Mouse (Mus musculus) hindbrain, embryonic 15.5 days (tissue): Measurements from ENCODE around the gene Ppp3ca. TPM values are rescaled to one million over a fixed set of nuclear protein-coding genes. Genes with fewer than 3 reads are reported as not detected.

ENCODE experiments used
- ATAC-seq: fragments of 200-750 bp; cut with Nextera tagmentation; 2 replicates; pipeline ENCODE4 v1.8.0; 2017; ENCODE audit warnings: low read depth, moderate number of reproducible peaks, moderate TSS enrichment; ENCODE audit not compliant: low FRiP score
- H3K27ac ChIP-seq: fragments of 300-500 bp; sonication (generic); replicated peaks from 2 replicates; pipeline ENCODE4 v1.5.1; 2015; ENCODE audit warnings: mild to moderate bottlenecking, inconsistent platforms
- H3K27me3 ChIP-seq: fragments of 300-500 bp; sonication (generic); 2 replicates; pipeline ENCODE4 v1.6.1; 2015; ENCODE audit warnings: control low read depth, inconsistent platforms
- H3K36me3 ChIP-seq: fragments of 300-500 bp; sonication (generic); 2 replicates; pipeline ENCODE4 v1.6.1; 2015; ENCODE audit warnings: control low read depth, inconsistent platforms
- H3K4me1 ChIP-seq: fragments of 300-500 bp; sonication (generic); replicated peaks from 2 replicates; pipeline ENCODE4 v1.6.1; 2015; ENCODE audit warnings: control low read depth, inconsistent platforms
- H3K4me2 ChIP-seq: fragments of 300-500 bp; sonication (generic); 2 replicates; pipeline ENCODE4 v1.6.1; 2015; ENCODE audit warnings: moderate library complexity, mild to moderate bottlenecking, inconsistent platforms
- H3K4me3 ChIP-seq: fragments of 300-500 bp; sonication (generic); 2 replicates; pipeline ENCODE4 v1.5.1; 2015; ENCODE audit warnings: mild to moderate bottlenecking, inconsistent platforms
- H3K9ac ChIP-seq: fragments of 300-500 bp; sonication (generic); 2 replicates; pipeline ENCODE4 v1.6.1; 2015; ENCODE audit warnings: inconsistent platforms
- H3K9me3 ChIP-seq: fragments of 300-500 bp; sonication (generic); 2 replicates; pipeline ENCODE4 v1.6.1; 2016; ENCODE audit warnings: control low read depth, inconsistent platforms
- WGBS: fragments of 180-500 bp; shearing (Covaris S2); methylation state at CpG from one replicate; pipeline ENCODE4 v1.1.7; 2015; 5-methylcytosine and 5-hydroxymethylcytosine counted together
- polyA plus RNA-seq: library from polyadenylated mRNA; unstranded; fragments of >200 nt; fragmentation: Nextera tagmentation; extraction: Ambion mirVana; gene quantifications from 2 replicates; pipeline ENCODE4 v1.2.1, GENCODE M21; 2015

Gene Ppp3ca
- 157 and 180 TPM in 2 replicates for polyA plus RNA-seq

- 0% methylated on average over 38 of the region's 43 CpGs for whole genome bisulfite sequencing
- peak within 1 kb of the TSS; percentile 60 for H3K4me3 ChIP-seq
- peak within 1 kb of the TSS; percentile 63 for H3K9ac ChIP-seq
- H3K4me1 ChIP-seq, result peaks cover 33% of the 10 kb centered on the region
- H3K27ac ChIP-seq, result peak within 1 kb of the TSS; percentile 99
- no peaks in the 10 kb centered on the region for H3K36me3 ChIP-seq
- peak within 1 kb of the TSS; percentile 65 for H3K4me2 ChIP-seq
- ATAC-seq, result no peak
- no peaks in the 10 kb centered on the region for H3K27me3 ChIP-seq
- H3K9me3 ChIP-seq, result no peaks in the 10 kb centered on the region
Measured at GRCm38 (mm10) chr3:136670110-136670359, at the start of gene Ppp3ca. Gene Ppp3ca (plus strand): TSS chr3:136670124.

- WGBS, result 81% methylated on average over 5 of the region's 5 CpGs
- ATAC-seq, result no peak
- H3K27ac ChIP-seq, result no peak overlapping the region
Measured at GRCm38 (mm10) chr3:136640544-136641230, 29.2 kb upstream of the Ppp3ca start.

GRCm38 (mm10) chr3:136650966-136651365 lies 19.0 kb upstream of the Ppp3ca start:
- 61% methylated on average over 4 of the region's 4 CpGs for WGBS
- Histone ChIP-seq H3K4me3 (no peak overlapping the region), H3K4me1 (no peaks in the 10 kb centered on the region), H3K9me3 (no peaks in the 10 kb centered on the region), H3K4me2 (no peak overlapping the region), H3K27ac (no peak overlapping the region), H3K9ac (no peak overlapping the region), H3K36me3 (no peaks in the 10 kb centered on the region), H3K27me3 (no peaks in the 10 kb centered on the region)
- no peak for ATAC-seq

More at GRCm38 (mm10) chr3:136640544-136641230, 29.2 kb upstream of the Ppp3ca start:
- Histone ChIP-seq H3K4me3 (no peak overlapping the region), H3K4me1 (no peaks in the 10 kb centered on the region), H3K27me3 (no peaks in the 10 kb centered on the region), H3K36me3 (no peaks in the 10 kb centered on the region), H3K9ac (no peak overlapping the region), H3K9me3 (no peaks in the 10 kb centered on the region), H3K4me2 (no peak overlapping the region)

GRCm38 (mm10) chr3:136651496-136651895 lies 18.4 kb upstream of the Ppp3ca start:
- WGBS, result 12% methylated on average over 6 of the region's 6 CpGs

GRCm38 (mm10) chr3:136656460-136657035 lies 13.4 kb upstream of the Ppp3ca start:
- no peaks in the 10 kb centered on the region for H3K36me3 ChIP-seq
- no peak for ATAC-seq
- H3K9me3 ChIP-seq, result no peaks in the 10 kb centered on the region
- no peaks in the 10 kb centered on the region for H3K4me1 ChIP-seq
- no peak overlapping the region for H3K27ac ChIP-seq
- H3K4me2 ChIP-seq, result no peak overlapping the region
- no peak overlapping the region for H3K9ac ChIP-seq
- no peak overlapping the region for H3K4me3 ChIP-seq
- 90% methylated on average over 3 of the region's 3 CpGs for WGBS
- no peaks in the 10 kb centered on the region for H3K27me3 ChIP-seq

More at GRCm38 (mm10) chr3:136651496-136651895, 18.4 kb upstream of the Ppp3ca start:
- H3K36me3 ChIP-seq, result no peaks in the 10 kb centered on the region
- no peaks in the 10 kb centered on the region for H3K4me1 ChIP-seq
- H3K9me3 ChIP-seq, result no peaks in the 10 kb centered on the region
- no peak overlapping the region for H3K4me2 ChIP-seq
- no peak overlapping the region for H3K27ac ChIP-seq
- no peak for ATAC-seq
- no peaks in the 10 kb centered on the region for H3K27me3 ChIP-seq
- H3K9ac ChIP-seq, result no peak overlapping the region
- no peak overlapping the region for H3K4me3 ChIP-seq

GRCm38 (mm10) chr3:136658681-136659080 lies 11.2 kb upstream of the Ppp3ca start:
- Histone ChIP-seq H3K27ac (no peak overlapping the region), H3K36me3 (no peaks in the 10 kb centered on the region), H3K27me3 (no peaks in the 10 kb centered on the region), H3K9me3 (0 out of 2 replicates have a peak, but pooled peaks cover under 1% of the 10 kb centered on the region), H3K4me3 (no peak overlapping the region), H3K9ac (no peak overlapping the region), H3K4me2 (no peak overlapping the region), H3K4me1 (no peaks in the 10 kb centered on the region)
- no peak for ATAC-seq
- WGBS, result 95% methylated on average over 2 of the region's 2 CpGs

- H3K9ac ChIP-seq, result no peak overlapping the region
- peaks cover 10% of the 10 kb centered on the region; the same call in 1 of the 2 replicates for H3K4me1 ChIP-seq
- 78% methylated on average over 1 of the region's 1 CpGs for WGBS
- no peaks in the 10 kb centered on the region for H3K27me3 ChIP-seq
- no peak overlapping the region for H3K4me3 ChIP-seq
- H3K27ac ChIP-seq, result no peak overlapping the region
- H3K9me3 ChIP-seq, result 0 out of 2 replicates have a peak, but pooled peaks cover 4% of the 10 kb centered on the region
- ATAC-seq, result no peak
- H3K4me2 ChIP-seq, result no peak overlapping the region
- H3K36me3 ChIP-seq, result no peaks in the 10 kb centered on the region
Measured at GRCm38 (mm10) chr3:136665119-136665518, 4.8 kb upstream of the Ppp3ca start.

- ATAC-seq, result no peak
- no peak overlapping the region for H3K4me2 ChIP-seq
- H3K36me3 ChIP-seq, result no peaks in the 10 kb centered on the region
- no peak overlapping the region for H3K27ac ChIP-seq
- peaks cover 20% of the 10 kb centered on the region for H3K4me1 ChIP-seq
- no peaks in the 10 kb centered on the region for H3K27me3 ChIP-seq
- no peak overlapping the region for H3K4me3 ChIP-seq
- H3K9ac ChIP-seq, result no peak overlapping the region
- WGBS, result 60% methylated on average over 2 of the region's 2 CpGs
- H3K9me3 ChIP-seq, result 0 out of 2 replicates have a peak, but pooled peaks cover 4% of the 10 kb centered on the region
Measured at GRCm38 (mm10) chr3:136668072-136668471, 1.9 kb upstream of the Ppp3ca start.

- Histone ChIP-seq H3K4me3 (peak overlapping the region; percentile 60), H3K9me3 (no peaks in the 10 kb centered on the region), H3K4me1 (peaks cover 31% of the 10 kb centered on the region), H3K36me3 (no peaks in the 10 kb centered on the region), H3K27me3 (no peaks in the 10 kb centered on the region), H3K4me2 (peak overlapping the region; percentile 65), H3K27ac (peak overlapping the region; percentile 99), H3K9ac (peak overlapping the region; percentile 63)
- ATAC-seq, result peak; percentile 97
- under 1% methylated on average over 53 of the region's 56 CpGs for WGBS
Measured at GRCm38 (mm10) chr3:136669231-136670109, 454 bp upstream of the Ppp3ca start.

- peak; percentile 54 for ATAC-seq
- Histone ChIP-seq H3K9ac (peak overlapping the region; percentile 63), H3K36me3 (no peaks in the 10 kb centered on the region), H3K4me3 (peak overlapping the region; percentile 60), H3K4me2 (peak overlapping the region; percentile 59), H3K27ac (peak overlapping the region; percentile 99), H3K4me1 (peaks cover 37% of the 10 kb centered on the region), H3K27me3 (no peaks in the 10 kb centered on the region), H3K9me3 (no peaks in the 10 kb centered on the region)
- under 1% methylated on average over 87 of the region's 92 CpGs for WGBS
Measured at GRCm38 (mm10) chr3:136670360-136671131, 622 bp downstream of the Ppp3ca start.

- Histone ChIP-seq H3K4me3 (peak overlapping the region; percentile 60), H3K27ac (peak overlapping the region; percentile 99), H3K4me1 (peaks cover 45% of the 10 kb centered on the region), H3K4me2 (peak overlapping the region; percentile 59), H3K9ac (peak overlapping the region; percentile 63), H3K27me3 (no peaks in the 10 kb centered on the region), H3K36me3 (no peaks in the 10 kb centered on the region), H3K9me3 (no peaks in the 10 kb centered on the region)
- under 1% methylated on average over 50 of the region's 52 CpGs for WGBS
- ATAC-seq, result peak; percentile 36; the same call in 1 of the 2 replicates
Measured at GRCm38 (mm10) chr3:136671161-136671939, 1.4 kb downstream of the Ppp3ca start.
